Mouse (Mus musculus) urinary bladder, postnatal 4 days (tissue): ENCODE measurements around the gene Cd163l1.

Experiments
- DNase-seq, 2 experiments: peaks; one replicate each; pipeline ENCODE4 v3.0.0; 2021 to 2022; ENCODE audit warnings: low spot score in 2 of 2

Cd163l1 gene

DNA sequence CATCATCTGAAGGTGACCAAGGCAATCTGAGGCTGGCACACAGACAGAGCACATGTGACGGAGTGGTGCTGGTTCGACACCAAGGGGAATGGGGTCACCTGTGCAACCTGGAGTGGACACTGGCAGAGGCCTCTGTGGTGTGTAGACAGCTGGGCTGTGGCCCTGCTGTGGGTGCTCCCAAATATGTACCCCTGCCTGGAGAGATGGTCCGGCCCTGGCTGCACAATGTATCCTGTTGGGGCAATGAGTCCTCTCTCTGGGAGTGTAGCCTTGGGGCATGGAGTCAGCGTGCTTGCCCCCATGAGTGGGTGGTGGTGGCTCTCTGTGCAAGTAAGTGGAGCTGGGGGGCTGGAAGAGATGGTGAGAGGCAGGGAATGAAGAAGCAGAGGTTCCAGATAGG is 2.3 kb downstream of the Cd163l1 start:
- no peak for DNase-seq

GRCm38 (mm10) chr7:140224209-140224608 is 6.1 kb downstream of the Cd163l1 start:
- no peak for DNase-seq

GRCm38 (mm10) chr7:140228476-140228875 is 10.4 kb downstream of the Cd163l1 start:
- no peak for DNase-seq

DNA sequence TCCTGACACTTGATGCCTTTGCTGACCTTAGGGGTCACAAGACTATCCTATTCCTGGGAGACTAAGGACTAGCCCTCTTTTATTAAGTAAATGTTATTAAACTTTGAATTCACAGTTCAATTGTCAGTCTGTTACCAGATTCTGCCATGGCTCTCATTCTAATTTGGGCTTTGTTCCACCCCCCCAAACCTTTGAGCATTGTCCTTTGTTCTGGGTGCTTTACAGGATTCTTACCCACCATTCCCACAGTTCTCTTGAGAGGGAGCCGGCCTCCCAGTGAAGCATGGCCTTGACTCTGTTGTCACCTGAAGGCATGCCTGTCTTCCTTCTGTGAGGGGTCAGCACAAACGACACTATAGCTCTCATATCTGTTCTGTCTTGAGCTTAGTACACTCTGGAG is 13.0 kb downstream of the Cd163l1 start:
- DNase-seq, result no peak

- no peak for DNase-seq
Measured at GRCm38 (mm10) chr7:140233696-140234095, 15.6 kb downstream of the Cd163l1 start.

DNA sequence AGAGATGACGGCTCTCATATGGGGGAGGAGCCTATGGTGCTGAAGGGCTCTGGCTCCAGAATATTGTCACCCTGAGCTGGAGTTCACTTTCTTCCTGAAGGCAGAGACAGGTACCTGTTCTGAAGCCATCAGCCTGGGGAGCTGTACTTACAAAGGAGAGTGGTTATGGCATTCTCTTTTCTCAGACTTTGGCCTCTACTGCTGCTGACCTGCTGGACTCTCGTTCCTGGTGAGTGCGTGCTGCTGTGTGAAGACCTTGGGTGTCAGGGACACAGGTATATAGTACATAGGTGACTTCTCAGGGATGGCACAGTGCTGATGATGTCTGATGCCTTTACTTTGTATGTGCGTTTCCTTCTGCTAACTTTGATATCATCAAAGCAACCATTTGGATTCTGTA is 29.1 kb downstream of the Cd163l1 start, which contains the start of gene 5830411N06Rik:
TSS of gene 5830411N06Rik (plus strand) at position 69 of the 400 bp plus-strand sequence.
- DNase-seq, result no peak

DNA sequence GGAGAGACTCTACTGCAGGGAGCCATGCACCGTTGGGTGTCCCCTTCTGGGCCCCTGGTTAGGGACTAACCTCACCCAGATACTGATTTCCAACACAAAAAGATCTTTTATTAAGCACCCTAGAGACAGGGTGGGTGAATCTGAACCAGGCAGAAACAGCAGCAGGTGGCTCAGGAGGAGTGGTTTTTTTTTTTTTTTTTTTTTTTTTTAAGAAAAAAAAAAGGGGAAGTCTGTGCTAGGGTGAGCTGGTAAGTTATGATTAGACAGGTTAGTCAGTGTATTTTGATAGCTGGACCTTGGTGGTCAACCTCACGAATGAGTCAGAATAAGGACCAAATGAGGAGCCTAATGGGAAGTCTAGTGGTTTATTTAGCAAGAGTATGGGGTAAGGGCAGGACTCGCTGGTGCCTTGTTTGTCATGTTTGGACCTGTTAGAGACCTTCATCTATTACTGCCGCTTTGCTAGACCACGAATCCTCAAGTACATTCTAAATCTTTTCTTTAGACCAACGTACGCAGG is 35.8 kb downstream of the Cd163l1 start:
- DNase-seq, result no peak
